Mouse (Mus musculus) T-helper 17 cell (primary cell): ENCODE data around the gene Gba.
"Not testable (repeated sequence)": the region's sequence is repeated elsewhere in the genome, so short reads cannot be mapped to it uniquely, and the experiment has no call there.

Source experiments
- in situ Hi-C, 2 experiments: fragments of 300-600 bp; cut with MboI, MseI; formaldehyde crosslinking; loops; 1 replicate in 1 of 2; 2 replicates in 1 of 2; pipeline ENCODE4 v1.15.1; 2025; ENCODE audit warnings: high pct_unique_total_duplicates in 2 of 2

The Gba gene

DNA sequence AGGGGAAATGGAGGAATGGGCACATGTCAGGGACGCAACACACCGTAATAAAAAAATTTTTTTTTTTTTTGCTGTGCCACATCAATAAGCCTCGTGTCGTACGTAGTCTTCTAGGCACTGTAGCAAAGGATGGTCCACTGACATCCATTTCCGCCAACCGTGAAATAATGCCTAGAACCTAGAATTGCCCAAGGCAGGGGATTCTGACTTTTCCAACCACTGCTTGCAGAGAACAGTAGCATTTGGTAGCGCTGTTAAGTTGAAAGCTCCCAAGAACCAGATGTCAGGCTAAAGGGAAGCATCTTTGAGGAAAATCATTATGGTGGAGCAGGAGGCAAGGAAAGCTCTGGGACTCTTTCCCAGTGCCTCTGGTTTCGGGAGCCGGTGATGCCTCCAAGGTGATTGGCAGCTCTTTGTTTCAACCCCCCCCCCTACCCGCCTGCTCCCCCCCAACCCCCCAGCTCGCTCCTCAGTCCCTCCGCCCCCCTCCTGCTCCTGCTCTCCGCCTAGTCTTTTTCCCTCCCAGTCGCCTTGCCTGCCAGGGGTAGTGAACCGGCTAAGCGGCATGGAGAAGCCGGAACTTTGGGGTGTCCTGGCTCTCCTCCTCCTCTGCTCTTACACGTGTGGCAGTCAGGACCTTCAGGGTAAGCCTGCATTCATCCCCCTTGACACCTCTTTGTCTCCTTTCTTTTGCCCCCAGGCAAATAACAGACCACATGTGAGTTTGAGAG is 12.1 kb downstream of the Gba start, which contains the start of gene Thbs3:
Gene Thbs3, plus strand, starts transcription at position 500 of the 731 bp plus-strand sequence.
- in situ Hi-C loops = no loop called here

DNA sequence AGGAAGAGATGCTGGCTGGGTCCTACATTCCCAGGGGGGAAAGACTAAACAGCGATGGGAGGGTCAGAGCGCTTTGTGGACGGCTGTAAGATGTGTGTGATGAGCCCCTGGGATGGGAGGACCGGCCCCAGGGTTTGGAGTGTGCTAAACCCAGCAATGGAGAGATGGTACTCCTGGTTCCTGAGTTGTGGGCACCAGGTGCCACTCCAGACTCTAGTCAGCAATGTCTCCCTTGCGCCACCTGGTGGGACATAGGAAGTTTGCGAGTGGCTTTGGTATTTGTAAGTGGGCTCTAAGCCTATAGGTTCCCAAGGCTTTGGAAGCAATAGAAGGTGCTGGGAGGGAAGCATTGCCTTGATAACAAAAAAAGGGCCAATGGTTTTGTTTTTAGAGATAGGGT is 13.1 kb downstream of the Gba start:
- in situ Hi-C loops = no loop called here

- in situ Hi-C loops = not testable (repeated sequence)
Observed at GRCm38 (mm10) chr3:89216407-89216806, 13.7 kb downstream of the Gba start.

GRCm38 (mm10) chr3:89218271-89218670 is 15.5 kb downstream of the Gba start:
- in situ Hi-C loops = no loop called here

- in situ Hi-C loops = no loop called here
Observed at GRCm38 (mm10) chr3:89219546-89219945, 16.8 kb downstream of the Gba start.

- in situ Hi-C loops = no loop called here
Observed at GRCm38 (mm10) chr3:89221167-89221566, 18.4 kb downstream of the Gba start.

- in situ Hi-C loops = no loop called here
Observed at GRCm38 (mm10) chr3:89224796-89225195, 22.1 kb downstream of the Gba start.

DNA sequence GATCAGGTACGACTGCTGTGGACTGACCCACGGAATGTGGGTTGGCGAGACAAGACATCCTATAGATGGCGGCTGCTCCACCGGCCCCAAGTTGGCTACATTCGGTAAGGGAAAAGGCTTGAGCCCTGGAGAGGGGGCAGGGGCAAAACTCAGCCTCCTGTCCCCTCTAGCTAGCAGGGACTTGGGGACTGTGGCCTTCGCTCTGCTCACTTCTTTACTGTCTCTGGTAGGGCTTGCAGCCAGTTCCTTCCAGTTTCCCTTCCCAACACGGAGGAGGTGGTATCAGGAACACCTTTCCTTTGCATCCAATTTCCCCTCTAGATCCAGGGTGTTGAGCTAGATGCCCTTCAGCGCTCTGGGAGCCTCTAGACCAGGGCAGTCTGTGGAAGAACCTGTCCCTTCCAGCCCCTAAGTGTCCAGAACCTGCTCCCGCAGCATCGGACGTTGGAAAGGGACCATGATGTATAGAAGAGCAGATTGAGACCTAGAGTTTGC is 22.6 kb downstream of the Gba start:
- in situ Hi-C loops = no loop called here

GRCm38 (mm10) chr3:89225918-89226317 is 23.2 kb downstream of the Gba start:
- in situ Hi-C loops = no loop called here

GRCm38 (mm10) chr3:89226361-89226760 is 23.6 kb downstream of the Gba start:
- in situ Hi-C loops = no loop called here

GRCm38 (mm10) chr3:89226900-89227299 is 24.2 kb downstream of the Gba start, which contains the start of gene Mtx1:
Gene Mtx1, minus strand, starts transcription at chr3:89227088.
- in situ Hi-C loops = no loop called here

- in situ Hi-C loops = no loop called here
Observed at GRCm38 (mm10) chr3:89227307-89228179, 24.8 kb downstream of the Gba start.

- in situ Hi-C loops = no loop called here
Observed at GRCm38 (mm10) chr3:89228180-89228549, 25.4 kb downstream of the Gba start.

GRCm38 (mm10) chr3:89228836-89229235 is 26.1 kb downstream of the Gba start, which contains the start of gene Muc1:
Gene Muc1, plus strand, starts transcription at chr3:89229057.
- in situ Hi-C loops = no loop called here

- in situ Hi-C loops = no loop called here
Observed at GRCm38 (mm10) chr3:89229276-89229675, 26.5 kb downstream of the Gba start.

DNA sequence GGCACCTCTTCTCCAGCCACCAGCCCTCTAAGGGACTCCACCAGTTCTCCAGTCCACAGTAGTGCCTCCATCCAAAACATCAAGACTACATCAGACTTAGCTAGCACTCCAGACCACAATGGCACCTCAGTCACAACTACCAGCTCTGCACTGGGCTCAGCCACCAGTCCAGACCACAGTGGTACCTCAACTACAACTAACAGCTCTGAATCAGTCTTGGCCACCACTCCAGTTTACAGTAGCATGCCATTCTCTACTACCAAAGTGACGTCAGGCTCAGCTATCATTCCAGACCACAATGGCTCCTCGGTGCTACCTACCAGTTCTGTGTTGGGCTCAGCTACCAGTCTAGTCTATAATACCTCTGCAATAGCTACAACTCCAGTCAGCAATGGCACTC is 27.8 kb downstream of the Gba start:
- in situ Hi-C loops = no loop called here

GRCm38 (mm10) chr3:89231345-89231744 is 28.6 kb downstream of the Gba start:
- in situ Hi-C loops = no loop called here

- in situ Hi-C loops = no loop called here
Observed at GRCm38 (mm10) chr3:89231772-89232275, 29.1 kb downstream of the Gba start.

DNA sequence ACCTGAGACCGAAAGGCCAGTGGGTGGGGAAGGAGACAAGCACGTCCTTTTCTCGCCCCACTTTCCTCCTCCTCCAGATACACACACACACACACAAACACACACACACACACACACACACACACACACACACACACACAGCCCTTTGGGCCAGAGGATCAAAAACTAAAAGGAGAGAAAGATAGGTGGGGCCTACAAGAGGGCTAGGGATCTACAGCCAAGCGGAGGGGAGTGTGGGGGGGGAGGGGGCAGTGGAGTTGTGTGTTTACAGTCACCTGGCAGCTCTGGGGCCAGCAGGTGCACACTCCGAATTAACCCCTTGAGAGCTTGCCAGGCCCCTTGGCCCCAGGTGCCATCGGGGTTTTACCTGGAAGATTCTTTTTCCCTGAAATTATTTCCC is 29.9 kb downstream of the Gba start:
- in situ Hi-C loops = no loop called here

DNA sequence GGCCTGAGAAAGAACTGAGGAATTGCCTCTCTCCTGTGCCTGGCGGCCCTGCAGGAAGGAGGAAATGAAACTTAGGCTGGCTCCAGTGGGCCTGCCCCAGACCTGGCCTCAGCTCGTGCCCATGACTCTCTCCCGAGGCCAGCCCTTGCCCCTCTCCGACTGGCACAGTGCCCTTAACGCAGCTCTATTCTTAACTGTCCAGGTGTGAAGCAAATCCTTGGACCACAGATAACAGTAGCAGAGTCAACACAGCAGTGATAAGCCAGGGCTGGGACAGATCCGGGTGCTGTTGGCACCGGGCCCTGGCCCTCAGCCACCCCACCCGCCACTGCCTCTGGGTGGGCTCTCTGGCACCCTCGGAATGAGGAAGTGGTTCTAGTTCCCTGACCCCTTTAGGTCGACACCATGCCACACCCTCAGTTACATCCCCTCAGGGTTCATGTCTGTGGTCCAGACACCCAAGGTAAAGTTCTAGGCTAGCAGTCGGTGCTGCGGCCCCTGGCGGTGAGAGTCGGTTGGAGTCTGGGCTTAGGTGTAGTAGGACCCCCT is 30.9 kb downstream of the Gba start:
- in situ Hi-C loops = no loop called here

- in situ Hi-C loops = no loop called here
Observed at GRCm38 (mm10) chr3:89236516-89236915, 33.8 kb downstream of the Gba start.

GRCm38 (mm10) chr3:89237682-89238081 is 35.0 kb downstream of the Gba start:
- in situ Hi-C loops = no loop called here
